Mouse (Mus musculus) MN1 (cell line): ENCODE measurements around the gene Prss40.

Experiments
- DNase-seq: peaks from one replicate; pipeline ENCODE4 v3.0.0-alpha.2; 2016; ENCODE audit warnings: low spot score

Prss40 gene

GRCm38 (mm10) chr1:34560843-34561242 lies at the start of gene Prss40:
TSS of gene Prss40 (minus strand) at chr1:34560943.
- no peak for DNase-seq

GRCm38 (mm10) chr1:34602363-34602762 lies 41.6 kb upstream of the Prss40 start:
- peak; percentile 89 for DNase-seq

- no peak for DNase-seq
Observed at GRCm38 (mm10) chr1:34601323-34602047, 40.7 kb upstream of the Prss40 start.

- no peak for DNase-seq
Observed at GRCm38 (mm10) chr1:34600000-34600399, 39.3 kb upstream of the Prss40 start.

GRCm38 (mm10) chr1:34587298-34588096 lies 26.8 kb upstream of the Prss40 start:
- DNase-seq: no peak

- no peak for DNase-seq
Observed at GRCm38 (mm10) chr1:34584736-34585135, 24.0 kb upstream of the Prss40 start.

GRCm38 (mm10) chr1:34583821-34584263 lies 23.1 kb upstream of the Prss40 start:
- DNase-seq: peak; percentile 12

GRCm38 (mm10) chr1:34582218-34582617 lies 21.5 kb upstream of the Prss40 start:
- no peak for DNase-seq

GRCm38 (mm10) chr1:34579782-34580356 lies 19.1 kb upstream of the Prss40 start:
- no peak for DNase-seq

GRCm38 (mm10) chr1:34578851-34579781 lies 18.4 kb upstream of the Prss40 start, which contains the start of gene Amer3:
TSS of gene Amer3 (plus strand) at chr1:34579657.
- no peak for DNase-seq

GRCm38 (mm10) chr1:34573221-34573620 lies 12.5 kb upstream of the Prss40 start:
- DNase-seq: no peak

GRCm38 (mm10) chr1:34571431-34571830 lies 10.7 kb upstream of the Prss40 start:
- DNase-seq: no peak

GRCm38 (mm10) chr1:34569876-34570275 lies 9.1 kb upstream of the Prss40 start:
- DNase-seq: no peak

GRCm38 (mm10) chr1:34568120-34568519 lies 7.4 kb upstream of the Prss40 start:
- no peak for DNase-seq

- DNase-seq: no peak
Observed at GRCm38 (mm10) chr1:34564383-34565045, 3.8 kb upstream of the Prss40 start.

GRCm38 (mm10) chr1:34554275-34554674 lies 6.5 kb downstream of the Prss40 start:
- DNase-seq: no peak

GRCm38 (mm10) chr1:34553690-34554089 lies 7.1 kb downstream of the Prss40 start:
- DNase-seq: no peak

- DNase-seq: no peak
Observed at GRCm38 (mm10) chr1:34547074-34547473, 13.7 kb downstream of the Prss40 start.

- DNase-seq: no peak
Observed at GRCm38 (mm10) chr1:34536767-34537485, 23.8 kb downstream of the Prss40 start.

GRCm38 (mm10) chr1:34536291-34536766 lies 24.4 kb downstream of the Prss40 start:
- no peak for DNase-seq
